Mouse (Mus musculus) lung, embryonic 16.5 days (tissue): ENCODE results near the gene Ppp2r5b. TPM values are rescaled to one million over a fixed set of nuclear protein-coding genes. Genes with fewer than 3 reads are reported as not detected.
A peak's percentile ranks its signal among the peaks of the same experiment; 100 is the strongest.

ENCODE experiments used
- ATAC-seq: fragments of 200-750 bp; cut with Nextera tagmentation; 2 replicates; pipeline ENCODE4 v1.8.0; 2017; ENCODE audit warnings: low read depth, mild to moderate bottlenecking, moderate library complexity
- H3K27ac ChIP-seq: fragments of 300-500 bp; sonication (generic); 2 replicates; pipeline ENCODE4 v1.5.1; 2014; ENCODE audit warnings: mild to moderate bottlenecking, control low read depth, low read length
- H3K27me3 ChIP-seq: fragments of 300-500 bp; sonication (generic); 2 replicates; pipeline ENCODE4 v1.6.1; 2014; ENCODE audit warnings: low read depth, low read length, mixed read lengths; ENCODE audit not compliant: control insufficient read depth, insufficient read depth
- H3K36me3 ChIP-seq: fragments of 300-500 bp; sonication (generic); 2 replicates; pipeline ENCODE4 v1.6.1; 2014; ENCODE audit warnings: low read length; ENCODE audit not compliant: control insufficient read depth, insufficient read depth
- H3K4me1 ChIP-seq: fragments of 300-500 bp; sonication (generic); replicated peaks from 2 replicates; pipeline ENCODE4 v1.6.1; 2014; ENCODE audit warnings: low read length, mixed read lengths; ENCODE audit not compliant: control insufficient read depth, insufficient read depth
- H3K4me2 ChIP-seq: fragments of 300-500 bp; sonication (generic); 2 replicates; pipeline ENCODE4 v1.6.1; 2014; ENCODE audit warnings: low read depth, low read length, control low read depth
- H3K4me3 ChIP-seq: fragments of 300-500 bp; sonication (generic); 2 replicates; pipeline ENCODE4 v1.5.1; 2014; ENCODE audit warnings: mild to moderate bottlenecking, low read length, control low read depth
- H3K9ac ChIP-seq: fragments of 300-500 bp; sonication (generic); 2 replicates; pipeline ENCODE4 v1.6.1; 2014; ENCODE audit warnings: low read length, control low read depth
- H3K9me3 ChIP-seq: fragments of 300-500 bp; sonication (generic); 2 replicates; pipeline ENCODE4 v1.6.1; 2016; ENCODE audit warnings: low read length; ENCODE audit not compliant: control insufficient read depth
- WGBS: fragments of 180-500 bp; shearing (Covaris S2); extraction: QIAGEN DNeasy Blood & Tissue Kit; methylation state at CpG from one replicate; pipeline ENCODE4 v1.1.7; 2014; 5-methylcytosine and 5-hydroxymethylcytosine counted together
- polyA plus RNA-seq: library from polyadenylated mRNA; unstranded; fragments of >200 nt; fragmentation: Nextera tagmentation; extraction: Ambion mirVana; gene quantifications from 2 replicates; pipeline ENCODE4 v1.2.1, GENCODE M21; 2015

The Ppp2r5b gene
- polyA plus RNA-seq, 1 experiment from 2014 or later = 17.8 TPM

- H3K4me2 ChIP-seq = no peak overlapping the region
- no peak overlapping the region for H3K27ac ChIP-seq
- no peaks in the 10 kb centered on the region for H3K27me3 ChIP-seq
- no peaks in the 10 kb centered on the region; the same call in 1 of the 2 replicates for H3K9me3 ChIP-seq
- WGBS = 61% methylated on average over 7 of the region's 7 CpGs
- no peak overlapping the region for H3K9ac ChIP-seq
- no peak overlapping the region for H3K4me3 ChIP-seq
- no peak for ATAC-seq
- H3K36me3 ChIP-seq = peaks cover 25% of the 10 kb centered on the region
- no peaks in the 10 kb centered on the region for H3K4me1 ChIP-seq
Measured at GRCm38 (mm10) chr19:6262222-6262621, 26.6 kb upstream of the Ppp2r5b start.

GRCm38 (mm10) chr19:6261379-6261778 lies 25.7 kb upstream of the Ppp2r5b start:
- H3K27me3 ChIP-seq = no peaks in the 10 kb centered on the region
- H3K4me2 ChIP-seq = no peak overlapping the region
- no peak overlapping the region for H3K9ac ChIP-seq
- H3K4me1 ChIP-seq = no peaks in the 10 kb centered on the region
- H3K9me3 ChIP-seq = no peaks in the 10 kb centered on the region; the same call in 1 of the 2 replicates
- 91% methylated on average over 14 of the region's 14 CpGs for WGBS
- H3K27ac ChIP-seq = no peak overlapping the region
- no peak overlapping the region for H3K4me3 ChIP-seq
- ATAC-seq = no peak
- peaks cover 34% of the 10 kb centered on the region for H3K36me3 ChIP-seq

- peaks cover 37% of the 10 kb centered on the region for H3K36me3 ChIP-seq
- no peak overlapping the region for H3K27ac ChIP-seq
- WGBS = 81% methylated on average over 4 of the region's 4 CpGs
- no peak for ATAC-seq
- no peaks in the 10 kb centered on the region; the same call in 1 of the 2 replicates for H3K9me3 ChIP-seq
- no peaks in the 10 kb centered on the region for H3K27me3 ChIP-seq
- no peak overlapping the region for H3K4me2 ChIP-seq
- no peak overlapping the region for H3K9ac ChIP-seq
- H3K4me3 ChIP-seq = no peak overlapping the region
- no peaks in the 10 kb centered on the region for H3K4me1 ChIP-seq
Measured at GRCm38 (mm10) chr19:6260946-6261345, 25.3 kb upstream of the Ppp2r5b start.

GRCm38 (mm10) chr19:6260428-6260827 lies 24.8 kb upstream of the Ppp2r5b start:
- Histone ChIP-seq H3K27ac (no peak overlapping the region), H3K9ac (no peak overlapping the region), H3K9me3 (no peaks in the 10 kb centered on the region; the same call in 1 of the 2 replicates), H3K27me3 (no peaks in the 10 kb centered on the region), H3K4me1 (no peaks in the 10 kb centered on the region), H3K36me3 (peaks cover 41% of the 10 kb centered on the region), H3K4me2 (no peak overlapping the region), H3K4me3 (no peak overlapping the region)
- 0 out of 2 replicates have a peak, but pooled peaks have one; percentile 8 for ATAC-seq
- WGBS = 68% methylated on average over 2 of the region's 2 CpGs

- H3K4me3 ChIP-seq = no peak overlapping the region
- no peaks in the 10 kb centered on the region for H3K9me3 ChIP-seq
- peaks cover 46% of the 10 kb centered on the region for H3K36me3 ChIP-seq
- H3K27me3 ChIP-seq = no peaks in the 10 kb centered on the region
- ATAC-seq = no peak
- H3K4me1 ChIP-seq = no peaks in the 10 kb centered on the region
- H3K27ac ChIP-seq = no peak overlapping the region
- WGBS = 84% methylated on average over 4 of the region's 4 CpGs
- H3K9ac ChIP-seq = no peak overlapping the region
- H3K4me2 ChIP-seq = no peak overlapping the region
Measured at GRCm38 (mm10) chr19:6253021-6253420, 17.3 kb upstream of the Ppp2r5b start.

GRCm38 (mm10) chr19:6247526-6248300 lies 12.0 kb upstream of the Ppp2r5b start:
- ATAC-seq = no peak
- Histone ChIP-seq H3K4me1 (peaks cover 2% of the 10 kb centered on the region), H3K9ac (no peak overlapping the region), H3K27me3 (no peaks in the 10 kb centered on the region), H3K27ac (no peak overlapping the region), H3K9me3 (no peaks in the 10 kb centered on the region), H3K36me3 (peaks cover 32% of the 10 kb centered on the region), H3K4me3 (no peak overlapping the region), H3K4me2 (no peak overlapping the region)
- 89% methylated on average over 29 of the region's 29 CpGs for WGBS

GRCm38 (mm10) chr19:6245806-6246205 lies 10.1 kb upstream of the Ppp2r5b start:
- H3K4me2 ChIP-seq = no peak overlapping the region
- no peak overlapping the region for H3K9ac ChIP-seq
- WGBS = 45% methylated on average over 1 of the region's 1 CpGs
- no peak for ATAC-seq
- no peaks in the 10 kb centered on the region for H3K27me3 ChIP-seq
- H3K27ac ChIP-seq = no peak overlapping the region
- peaks cover 24% of the 10 kb centered on the region for H3K36me3 ChIP-seq
- H3K4me3 ChIP-seq = no peak overlapping the region
- H3K9me3 ChIP-seq = no peaks in the 10 kb centered on the region
- peaks cover 8% of the 10 kb centered on the region for H3K4me1 ChIP-seq

GRCm38 (mm10) chr19:6243226-6243625 lies 7.6 kb upstream of the Ppp2r5b start:
- no peak for ATAC-seq
- Histone ChIP-seq H3K36me3 (peaks cover 22% of the 10 kb centered on the region), H3K4me2 (no peak overlapping the region), H3K27me3 (no peaks in the 10 kb centered on the region), H3K4me1 (peaks cover 8% of the 10 kb centered on the region), H3K9ac (no peak overlapping the region), H3K4me3 (no peak overlapping the region), H3K27ac (no peak overlapping the region), H3K9me3 (no peaks in the 10 kb centered on the region)
- WGBS = 68% methylated on average over 5 of the region's 5 CpGs

GRCm38 (mm10) chr19:6242281-6242680 lies 6.6 kb upstream of the Ppp2r5b start:
- H3K9ac ChIP-seq = peak overlapping the region; percentile 97
- no peaks in the 10 kb centered on the region for H3K9me3 ChIP-seq
- WGBS = 0% methylated on average over 4 of the region's 4 CpGs
- ATAC-seq = 0 out of 2 replicates have a peak, but pooled peaks have one; percentile 5
- H3K4me1 ChIP-seq = peaks cover 8% of the 10 kb centered on the region
- H3K27ac ChIP-seq = peak overlapping the region; percentile 82
- peak overlapping the region; percentile 95 for H3K4me3 ChIP-seq
- H3K36me3 ChIP-seq = peaks cover 13% of the 10 kb centered on the region; the same call in 1 of the 2 replicates
- H3K27me3 ChIP-seq = no peaks in the 10 kb centered on the region
- H3K4me2 ChIP-seq = peak overlapping the region; percentile 94
